Mouse (Mus musculus): ENCODE measurements around the gene B4galt1. TPM values are rescaled to one million over a fixed set of nuclear protein-coding genes. Genes with fewer than 3 reads are reported as not detected.

B4galt1 gene
- polyA plus RNA-seq, 1 experiment = 40.7 TPM

DNA sequence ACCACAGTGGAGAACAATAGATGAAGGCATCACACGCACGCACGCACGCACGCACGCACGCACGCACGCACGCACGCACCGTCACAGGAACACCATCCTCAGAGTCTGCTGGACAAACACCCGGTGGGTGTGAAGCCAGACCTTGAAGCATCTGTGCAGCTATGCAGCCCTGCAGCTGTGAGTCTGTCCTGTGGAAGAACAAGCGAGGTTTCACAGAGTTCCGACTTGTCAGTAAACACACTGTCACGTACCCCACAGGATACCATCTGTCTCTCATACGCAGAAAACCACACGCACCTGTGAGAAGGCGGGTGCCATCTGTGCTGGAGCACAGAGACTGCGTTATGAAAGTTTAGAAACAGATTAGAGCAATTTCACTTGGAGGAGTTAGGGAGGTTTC is 22.0 kb upstream of the B4galt1 start:
- TF ChIP-seq CTCF (IDR thresholded peaks at IDR 0.05; ENCODE audit: low read depth, low read length) = no peak
- no peak for TF ChIP-seq EP300 (IDR thresholded peaks at IDR 0.05; ENCODE audit: insufficient read depth, low read depth, low read length)
- no peak for TF ChIP-seq POLR2A (IDR thresholded peaks at IDR 0.05; ENCODE audit: insufficient read depth, low read length)
- H3K4me3 ChIP-seq (ENCODE audit: low read depth, low read length) = no peak overlapping the region
- no peaks in the 10 kb centered on the region for H3K9me3 ChIP-seq (replicated peaks; ENCODE audit: control insufficient read depth, insufficient read depth, low read length, poor library complexity, severe bottlenecking)

GRCm38 (mm10) chr4:40874794-40875552 is 21.2 kb upstream of the B4galt1 start:
- Histone ChIP-seq H3K4me1 (ENCODE audit: control insufficient read depth, insufficient read depth, low read length) (no peaks in the 10 kb centered on the region), H3K4me3 (ENCODE audit: low read depth, low read length) (no peak overlapping the region), H3K9me3 (replicated peaks; ENCODE audit: control insufficient read depth, insufficient read depth, low read length, poor library complexity, severe bottlenecking) (no peaks in the 10 kb centered on the region), H3K27me3 (ENCODE audit: control insufficient read depth, insufficient read depth, low read length, poor library complexity, severe bottlenecking) (no peaks in the 10 kb centered on the region), H3K36me3 (ENCODE audit: control insufficient read depth, insufficient read depth, low read length, poor library complexity, severe bottlenecking) (no peaks in the 10 kb centered on the region), H3K27ac (ENCODE audit: insufficient read depth, low read length) (no peak overlapping the region), H3K9ac (ENCODE audit: low read depth, poor library complexity, severe bottlenecking) (no peak overlapping the region)
- TF ChIP-seq EP300 (IDR thresholded peaks at IDR 0.05; ENCODE audit: insufficient read depth, low read depth, low read length) (no peak), CTCF (IDR thresholded peaks at IDR 0.05; ENCODE audit: low read depth, low read length) (no peak), POLR2A (IDR thresholded peaks at IDR 0.05; ENCODE audit: insufficient read depth, low read length) (no peak)

More for the DNA sequence above, 22.0 kb upstream of the B4galt1 start:
- Histone ChIP-seq H3K27me3 (ENCODE audit: control insufficient read depth, insufficient read depth, low read length, poor library complexity, severe bottlenecking) (no peaks in the 10 kb centered on the region), H3K27ac (ENCODE audit: insufficient read depth, low read length) (no peak overlapping the region), H3K9ac (ENCODE audit: low read depth, poor library complexity, severe bottlenecking) (no peak overlapping the region), H3K4me1 (ENCODE audit: control insufficient read depth, insufficient read depth, low read length) (no peaks in the 10 kb centered on the region), H3K36me3 (ENCODE audit: control insufficient read depth, insufficient read depth, low read length, poor library complexity, severe bottlenecking) (no peaks in the 10 kb centered on the region)

DNA sequence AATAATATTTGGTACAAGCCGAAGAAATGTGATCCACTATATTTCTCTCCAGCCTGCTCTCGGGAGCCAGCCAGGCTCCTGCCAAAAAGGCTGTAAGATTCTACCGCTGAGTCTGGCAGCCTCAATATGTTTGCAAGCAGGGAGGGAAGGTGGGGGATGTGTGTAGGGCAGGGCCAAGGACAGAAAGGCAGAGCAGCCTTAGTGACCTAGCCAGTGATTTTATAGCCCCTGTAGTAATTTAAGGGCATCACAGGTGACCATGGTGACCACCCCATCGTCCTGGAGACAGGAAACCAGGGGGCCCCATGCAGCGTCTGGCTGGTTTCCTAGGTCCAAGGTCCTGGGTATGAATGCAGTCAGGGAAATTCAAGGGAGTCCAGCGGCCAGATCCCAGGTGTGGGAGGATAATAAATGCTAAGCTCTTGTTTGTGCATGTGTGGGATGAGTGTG is 20.4 kb upstream of the B4galt1 start:
- H3K4me3 ChIP-seq (ENCODE audit: low read depth, low read length) = no peak overlapping the region
- no peaks in the 10 kb centered on the region for H3K9me3 ChIP-seq (replicated peaks; ENCODE audit: control insufficient read depth, insufficient read depth, low read length, poor library complexity, severe bottlenecking)
- no peaks in the 10 kb centered on the region for H3K27me3 ChIP-seq (ENCODE audit: control insufficient read depth, insufficient read depth, low read length, poor library complexity, severe bottlenecking)
- H3K27ac ChIP-seq (ENCODE audit: insufficient read depth, low read length) = no peak overlapping the region
- no peaks in the 10 kb centered on the region for H3K36me3 ChIP-seq (ENCODE audit: control insufficient read depth, insufficient read depth, low read length, poor library complexity, severe bottlenecking)
- no peak overlapping the region for H3K9ac ChIP-seq (ENCODE audit: low read depth, poor library complexity, severe bottlenecking)
- no peak for TF ChIP-seq POLR2A (IDR thresholded peaks at IDR 0.05; ENCODE audit: insufficient read depth, low read length)
- no peak for TF ChIP-seq EP300 (IDR thresholded peaks at IDR 0.05; ENCODE audit: insufficient read depth, low read depth, low read length)
- TF ChIP-seq CTCF (IDR thresholded peaks at IDR 0.05; ENCODE audit: low read depth, low read length) = no peak
- no peaks in the 10 kb centered on the region for H3K4me1 ChIP-seq (ENCODE audit: control insufficient read depth, insufficient read depth, low read length)

DNA sequence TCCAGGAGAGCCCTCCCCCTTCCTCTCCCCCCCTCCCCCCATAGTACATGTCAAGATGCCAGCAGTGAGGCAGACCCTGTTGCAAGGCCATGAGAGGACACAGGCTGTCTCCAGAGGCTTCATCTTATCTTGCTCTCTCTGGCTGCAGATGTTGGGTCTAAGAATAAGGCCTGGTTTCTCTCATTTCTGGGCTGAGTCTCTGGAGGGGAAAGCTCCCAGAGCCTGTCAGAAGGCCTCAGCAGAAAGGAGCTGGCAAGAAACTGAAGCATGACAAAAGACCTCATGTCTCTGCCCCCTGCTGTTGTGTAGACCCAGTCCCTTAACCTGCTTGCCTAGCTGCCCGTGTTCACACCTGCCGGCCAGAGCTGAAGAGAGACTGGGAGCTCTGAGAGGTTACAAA is 19.5 kb upstream of the B4galt1 start:
- Histone ChIP-seq H3K4me3 (ENCODE audit: low read depth, low read length) (no peak overlapping the region), H3K36me3 (ENCODE audit: control insufficient read depth, insufficient read depth, low read length, poor library complexity, severe bottlenecking) (no peaks in the 10 kb centered on the region), H3K9ac (ENCODE audit: low read depth, poor library complexity, severe bottlenecking) (no peak overlapping the region), H3K27me3 (ENCODE audit: control insufficient read depth, insufficient read depth, low read length, poor library complexity, severe bottlenecking) (no peaks in the 10 kb centered on the region), H3K27ac (ENCODE audit: insufficient read depth, low read length) (no peak overlapping the region), H3K9me3 (replicated peaks; ENCODE audit: control insufficient read depth, insufficient read depth, low read length, poor library complexity, severe bottlenecking) (no peaks in the 10 kb centered on the region), H3K4me1 (ENCODE audit: control insufficient read depth, insufficient read depth, low read length) (no peaks in the 10 kb centered on the region)
- TF ChIP-seq CTCF (IDR thresholded peaks at IDR 0.05; ENCODE audit: low read depth, low read length) (no peak), EP300 (IDR thresholded peaks at IDR 0.05; ENCODE audit: insufficient read depth, low read depth, low read length) (no peak), POLR2A (IDR thresholded peaks at IDR 0.05; ENCODE audit: insufficient read depth, low read length) (no peak)

- no peak overlapping the region for H3K27ac ChIP-seq (ENCODE audit: insufficient read depth, low read length)
- H3K4me1 ChIP-seq (ENCODE audit: control insufficient read depth, insufficient read depth, low read length) = no peaks in the 10 kb centered on the region
- no peaks in the 10 kb centered on the region for H3K36me3 ChIP-seq (ENCODE audit: control insufficient read depth, insufficient read depth, low read length, poor library complexity, severe bottlenecking)
- no peak overlapping the region for H3K9ac ChIP-seq (ENCODE audit: low read depth, poor library complexity, severe bottlenecking)
- TF ChIP-seq CTCF (IDR thresholded peaks at IDR 0.05; ENCODE audit: low read depth, low read length) (no peak), POLR2A (IDR thresholded peaks at IDR 0.05; ENCODE audit: insufficient read depth, low read length) (no peak), EP300 (IDR thresholded peaks at IDR 0.05; ENCODE audit: insufficient read depth, low read depth, low read length) (no peak)
- H3K9me3 ChIP-seq (replicated peaks; ENCODE audit: control insufficient read depth, insufficient read depth, low read length, poor library complexity, severe bottlenecking) = no peaks in the 10 kb centered on the region
- H3K4me3 ChIP-seq (ENCODE audit: low read depth, low read length) = no peak overlapping the region
- no peaks in the 10 kb centered on the region for H3K27me3 ChIP-seq (ENCODE audit: control insufficient read depth, insufficient read depth, low read length, poor library complexity, severe bottlenecking)
Measured at GRCm38 (mm10) chr4:40872129-40872528, 18.3 kb upstream of the B4galt1 start.

GRCm38 (mm10) chr4:40870206-40870605 is 16.4 kb upstream of the B4galt1 start:
- TF ChIP-seq POLR2A (IDR thresholded peaks at IDR 0.05; ENCODE audit: insufficient read depth, low read length) = no peak
- TF ChIP-seq EP300 (IDR thresholded peaks at IDR 0.05; ENCODE audit: insufficient read depth, low read depth, low read length) = no peak
- no peak for TF ChIP-seq CTCF (IDR thresholded peaks at IDR 0.05; ENCODE audit: low read depth, low read length)
- H3K9me3 ChIP-seq (replicated peaks; ENCODE audit: control insufficient read depth, insufficient read depth, low read length, poor library complexity, severe bottlenecking) = no peaks in the 10 kb centered on the region
- no peaks in the 10 kb centered on the region for H3K36me3 ChIP-seq (ENCODE audit: control insufficient read depth, insufficient read depth, low read length, poor library complexity, severe bottlenecking)
- no peaks in the 10 kb centered on the region for H3K27me3 ChIP-seq (ENCODE audit: control insufficient read depth, insufficient read depth, low read length, poor library complexity, severe bottlenecking)
- H3K27ac ChIP-seq (ENCODE audit: insufficient read depth, low read length) = no peak overlapping the region
- H3K4me1 ChIP-seq (ENCODE audit: control insufficient read depth, insufficient read depth, low read length) = no peaks in the 10 kb centered on the region
- H3K9ac ChIP-seq (ENCODE audit: low read depth, poor library complexity, severe bottlenecking) = no peak overlapping the region
- H3K4me3 ChIP-seq (ENCODE audit: low read depth, low read length) = no peak overlapping the region

Measured in ES-Bruce4 (cell line).